Mouse (Mus musculus): ENCODE results near the gene Dop1b. TPM values are rescaled to one million over a fixed set of nuclear protein-coding genes. Genes with fewer than 3 reads are reported as not detected.

Dop1b gene
- polyA plus RNA-seq, 1 experiment from 2014 or later, result 6.3 TPM

- H3K4me2 ChIP-seq, result no peak overlapping the region
- H3K27me3 ChIP-seq (ENCODE audit: control insufficient read depth, insufficient read depth, low read length), result no peaks in the 10 kb centered on the region
- 92% methylated on average over 8 of the region's 8 CpGs for WGBS (ENCODE audit: insufficient replicate concordance)
- H3K36me3 ChIP-seq (ENCODE audit: control insufficient read depth, insufficient read depth, low read length), result no peaks in the 10 kb centered on the region
- H3K4me1 ChIP-seq (ENCODE audit: control insufficient read depth, insufficient read depth, low read length), result no peaks in the 10 kb centered on the region
- ATAC-seq (replicated peaks; ENCODE audit: insufficient number of reproducible peaks, low FRiP score, low TSS enrichment), result no peak
- no peak overlapping the region for H3K9ac ChIP-seq (ENCODE audit: low read depth, low read length)
- no peak overlapping the region for H3K27ac ChIP-seq (ENCODE audit: low read depth, low read length)
- H3K9me3 ChIP-seq (replicated peaks; ENCODE audit: control insufficient read depth, low read length), result no peaks in the 10 kb centered on the region
- H3K4me3 ChIP-seq (ENCODE audit: low read depth, low read length), result no peak overlapping the region
Measured at GRCm38 (mm10) chr16:93788881-93789280, 77.2 kb downstream of the Dop1b start.

- no peaks in the 10 kb centered on the region for H3K4me1 ChIP-seq (ENCODE audit: control insufficient read depth, insufficient read depth, low read length)
- H3K4me2 ChIP-seq, result no peak overlapping the region
- no peaks in the 10 kb centered on the region for H3K27me3 ChIP-seq (ENCODE audit: control insufficient read depth, insufficient read depth, low read length)
- no peak overlapping the region for H3K9ac ChIP-seq (ENCODE audit: low read depth, low read length)
- no peaks in the 10 kb centered on the region for H3K9me3 ChIP-seq (replicated peaks; ENCODE audit: control insufficient read depth, low read length)
- ATAC-seq (replicated peaks; ENCODE audit: insufficient number of reproducible peaks, low FRiP score, low TSS enrichment), result no peak
- no peaks in the 10 kb centered on the region for H3K36me3 ChIP-seq (ENCODE audit: control insufficient read depth, insufficient read depth, low read length)
- WGBS (ENCODE audit: insufficient replicate concordance), result 37% methylated on average over 5 of the region's 5 CpGs
- no peak overlapping the region for H3K4me3 ChIP-seq (ENCODE audit: low read depth, low read length)
- H3K27ac ChIP-seq (ENCODE audit: low read depth, low read length), result no peak overlapping the region
Measured at GRCm38 (mm10) chr16:93789971-93790755, 78.5 kb downstream of the Dop1b start.

DNA sequence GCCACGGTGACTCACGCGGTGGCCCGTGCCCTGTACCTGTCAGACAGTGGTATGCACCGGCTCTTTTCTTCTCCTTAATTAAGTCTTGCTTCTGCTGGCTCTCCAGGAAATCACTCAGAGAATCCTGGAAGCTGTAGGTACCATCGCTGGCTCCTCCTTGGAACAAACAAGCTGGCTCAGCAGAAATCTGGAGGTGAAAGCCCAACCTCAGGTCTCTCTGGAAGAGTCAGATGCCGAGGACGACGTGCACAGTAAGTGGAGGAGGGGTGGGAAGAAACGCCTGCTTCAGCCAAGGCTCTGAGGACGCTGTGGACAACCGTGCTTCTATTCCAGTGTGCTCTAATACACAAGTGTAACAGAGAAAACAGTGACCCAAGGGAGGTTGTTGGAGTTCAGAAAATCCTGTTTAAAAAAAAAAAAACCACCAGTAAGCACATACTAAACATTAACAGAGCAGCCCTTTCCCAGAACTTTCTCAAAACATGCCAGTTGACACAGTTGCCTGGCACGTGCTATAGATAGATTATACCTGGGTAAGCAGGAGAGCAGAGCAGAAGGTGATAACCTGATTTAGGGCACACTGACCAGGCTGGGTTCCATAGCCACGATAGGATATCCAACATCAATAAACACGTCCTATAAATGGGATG lies 81.4 kb downstream of the Dop1b start:
- Histone ChIP-seq H3K4me1 (ENCODE audit: control insufficient read depth, insufficient read depth, low read length) (0 out of 2 replicates have a peak, but pooled peaks cover 2% of the 10 kb centered on the region), H3K36me3 (ENCODE audit: control insufficient read depth, insufficient read depth, low read length) (no peaks in the 10 kb centered on the region), H3K9ac (ENCODE audit: low read depth, low read length) (no peak overlapping the region), H3K4me3 (ENCODE audit: low read depth, low read length) (no peak overlapping the region), H3K27ac (ENCODE audit: low read depth, low read length) (no peak overlapping the region), H3K27me3 (ENCODE audit: control insufficient read depth, insufficient read depth, low read length) (no peaks in the 10 kb centered on the region), H3K9me3 (replicated peaks; ENCODE audit: control insufficient read depth, low read length) (no peaks in the 10 kb centered on the region), H3K4me2 (no peak overlapping the region)
- 64% methylated on average over 15 of the region's 15 CpGs for WGBS (ENCODE audit: insufficient replicate concordance)
- ATAC-seq (replicated peaks; ENCODE audit: insufficient number of reproducible peaks, low FRiP score, low TSS enrichment), result no peak

DNA sequence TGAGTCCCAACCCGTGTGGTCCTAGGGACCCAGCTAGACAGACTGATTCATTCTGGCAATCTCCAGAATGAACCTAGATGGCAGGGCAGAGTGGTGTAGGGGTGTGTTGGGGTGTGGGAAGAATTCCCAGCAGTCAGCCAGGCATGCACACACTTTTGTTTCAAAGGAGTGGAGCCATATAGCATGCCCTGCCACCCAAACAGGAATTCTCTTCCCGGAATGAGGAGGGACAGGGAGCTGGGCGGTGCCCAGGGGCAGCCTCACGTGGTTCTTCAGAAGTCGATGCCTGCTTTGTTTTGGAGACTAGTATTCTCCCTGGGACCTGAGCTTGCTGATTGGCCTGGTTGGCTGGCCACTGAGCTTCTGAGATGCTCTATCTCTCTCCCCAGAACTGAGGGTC lies 83.1 kb downstream of the Dop1b start:
- Histone ChIP-seq H3K9ac (ENCODE audit: low read depth, low read length) (no peak overlapping the region), H3K4me1 (ENCODE audit: control insufficient read depth, insufficient read depth, low read length) (0 out of 2 replicates have a peak, but pooled peaks cover 2% of the 10 kb centered on the region), H3K4me2 (no peak overlapping the region), H3K9me3 (replicated peaks; ENCODE audit: control insufficient read depth, low read length) (no peaks in the 10 kb centered on the region), H3K27ac (ENCODE audit: low read depth, low read length) (no peak overlapping the region), H3K4me3 (ENCODE audit: low read depth, low read length) (no peak overlapping the region), H3K27me3 (ENCODE audit: control insufficient read depth, insufficient read depth, low read length) (no peaks in the 10 kb centered on the region), H3K36me3 (ENCODE audit: control insufficient read depth, insufficient read depth, low read length) (no peaks in the 10 kb centered on the region)
- 75% methylated on average over 5 of the region's 5 CpGs for WGBS (ENCODE audit: insufficient replicate concordance)
- ATAC-seq (replicated peaks; ENCODE audit: insufficient number of reproducible peaks, low FRiP score, low TSS enrichment), result no peak

GRCm38 (mm10) chr16:93795391-93795790 lies 83.7 kb downstream of the Dop1b start:
- Histone ChIP-seq H3K9me3 (replicated peaks; ENCODE audit: control insufficient read depth, low read length) (no peaks in the 10 kb centered on the region), H3K27ac (ENCODE audit: low read depth, low read length) (no peak overlapping the region), H3K36me3 (ENCODE audit: control insufficient read depth, insufficient read depth, low read length) (no peaks in the 10 kb centered on the region), H3K9ac (ENCODE audit: low read depth, low read length) (no peak overlapping the region), H3K4me1 (ENCODE audit: control insufficient read depth, insufficient read depth, low read length) (0 out of 2 replicates have a peak, but pooled peaks cover 2% of the 10 kb centered on the region), H3K27me3 (ENCODE audit: control insufficient read depth, insufficient read depth, low read length) (no peaks in the 10 kb centered on the region), H3K4me2 (no peak overlapping the region), H3K4me3 (ENCODE audit: low read depth, low read length) (no peak overlapping the region)
- ATAC-seq (replicated peaks; ENCODE audit: insufficient number of reproducible peaks, low FRiP score, low TSS enrichment), result no peak
- WGBS (ENCODE audit: insufficient replicate concordance), result 95% methylated on average over 5 of the region's 5 CpGs

DNA sequence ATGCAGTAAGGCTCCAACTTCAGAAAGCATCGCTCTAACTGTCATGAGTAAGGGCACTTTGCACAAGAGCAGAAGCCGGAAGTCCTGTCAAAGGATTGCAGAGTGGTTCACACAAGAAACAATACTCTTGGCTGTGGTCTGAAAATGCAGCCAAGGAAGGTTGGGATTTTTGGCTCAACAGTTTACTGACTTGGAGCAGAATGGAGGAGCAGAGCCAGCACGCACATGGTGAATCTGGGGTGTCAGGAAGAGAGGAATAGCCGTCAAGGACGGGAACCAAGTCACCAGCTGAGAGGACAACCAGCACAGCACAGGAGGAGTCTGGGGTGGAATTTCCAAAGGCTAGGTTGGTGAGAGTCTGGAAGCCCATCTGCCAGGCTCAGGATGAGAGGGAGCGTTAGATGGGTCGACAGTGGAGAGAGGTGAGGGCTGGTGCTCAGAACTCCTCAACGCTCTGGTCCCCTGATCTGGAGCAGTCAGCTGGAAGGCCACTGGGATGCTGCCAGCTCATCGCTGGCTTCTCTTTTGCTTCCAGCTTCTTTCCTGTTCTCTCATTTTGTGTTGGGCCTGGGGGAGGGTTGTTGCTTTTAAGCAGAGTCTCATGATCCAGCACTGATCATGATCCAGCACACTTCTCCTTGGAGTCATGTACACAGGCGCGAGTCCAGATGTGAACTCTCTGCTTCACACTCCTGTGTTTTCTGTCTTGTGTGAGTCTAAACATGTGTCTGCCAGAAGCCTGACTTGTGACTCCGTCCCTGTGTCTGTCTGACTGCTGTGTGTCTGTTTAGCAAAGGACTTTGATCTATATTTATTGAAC lies 85.5 kb downstream of the Dop1b start:
- Histone ChIP-seq H3K27me3 (ENCODE audit: control insufficient read depth, insufficient read depth, low read length) (no peaks in the 10 kb centered on the region), H3K9ac (ENCODE audit: low read depth, low read length) (no peak overlapping the region), H3K4me1 (ENCODE audit: control insufficient read depth, insufficient read depth, low read length) (0 out of 2 replicates have a peak, but pooled peaks cover 2% of the 10 kb centered on the region), H3K4me2 (no peak overlapping the region), H3K4me3 (ENCODE audit: low read depth, low read length) (no peak overlapping the region), H3K27ac (ENCODE audit: low read depth, low read length) (no peak overlapping the region), H3K9me3 (replicated peaks; ENCODE audit: control insufficient read depth, low read length) (no peaks in the 10 kb centered on the region), H3K36me3 (ENCODE audit: control insufficient read depth, insufficient read depth, low read length) (no peaks in the 10 kb centered on the region)
- 73% methylated on average over 12 of the region's 12 CpGs for WGBS (ENCODE audit: insufficient replicate concordance)
- ATAC-seq (replicated peaks; ENCODE audit: insufficient number of reproducible peaks, low FRiP score, low TSS enrichment), result no peak

DNA sequence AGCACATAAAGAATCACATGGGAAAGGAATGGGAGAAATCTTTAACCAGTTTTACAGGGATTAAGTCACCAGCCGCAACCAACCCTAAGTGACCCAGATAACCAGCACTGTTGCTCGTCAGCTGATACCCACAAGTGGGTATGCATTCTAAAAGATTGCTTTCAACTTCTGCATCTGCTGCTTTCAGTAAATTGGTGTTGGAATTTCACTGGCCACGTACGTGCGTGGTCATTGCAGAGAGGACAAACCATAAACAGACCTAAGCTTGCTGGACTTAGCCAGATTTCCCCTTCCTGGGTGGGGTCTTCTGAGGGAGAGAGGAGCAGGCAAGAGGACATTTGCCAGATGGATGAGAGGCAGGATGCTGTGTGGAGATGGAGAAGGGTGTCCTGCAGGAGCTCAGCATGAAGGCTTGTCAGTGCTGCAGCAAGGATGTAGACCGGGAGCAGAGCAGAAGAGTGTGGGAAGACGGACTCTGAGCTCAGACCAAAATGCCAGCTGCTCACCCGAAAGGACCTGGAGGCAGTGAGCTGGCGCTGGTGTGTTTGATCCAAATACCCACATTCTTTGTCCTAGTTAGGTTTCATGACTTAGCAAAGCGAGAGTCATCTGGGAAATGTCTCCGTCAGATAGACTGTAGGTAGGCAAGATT lies 86.3 kb downstream of the Dop1b start:
- Histone ChIP-seq H3K27ac (ENCODE audit: low read depth, low read length) (no peak overlapping the region), H3K4me2 (no peak overlapping the region), H3K9me3 (replicated peaks; ENCODE audit: control insufficient read depth, low read length) (no peaks in the 10 kb centered on the region), H3K4me1 (ENCODE audit: control insufficient read depth, insufficient read depth, low read length) (0 out of 2 replicates have a peak, but pooled peaks cover 2% of the 10 kb centered on the region), H3K36me3 (ENCODE audit: control insufficient read depth, insufficient read depth, low read length) (no peaks in the 10 kb centered on the region), H3K9ac (ENCODE audit: low read depth, low read length) (no peak overlapping the region), H3K4me3 (ENCODE audit: low read depth, low read length) (no peak overlapping the region), H3K27me3 (ENCODE audit: control insufficient read depth, insufficient read depth, low read length) (no peaks in the 10 kb centered on the region)
- no peak for ATAC-seq (replicated peaks; ENCODE audit: insufficient number of reproducible peaks, low FRiP score, low TSS enrichment)
- WGBS (ENCODE audit: insufficient replicate concordance), result 59% methylated on average over 11 of the region's 11 CpGs

DNA sequence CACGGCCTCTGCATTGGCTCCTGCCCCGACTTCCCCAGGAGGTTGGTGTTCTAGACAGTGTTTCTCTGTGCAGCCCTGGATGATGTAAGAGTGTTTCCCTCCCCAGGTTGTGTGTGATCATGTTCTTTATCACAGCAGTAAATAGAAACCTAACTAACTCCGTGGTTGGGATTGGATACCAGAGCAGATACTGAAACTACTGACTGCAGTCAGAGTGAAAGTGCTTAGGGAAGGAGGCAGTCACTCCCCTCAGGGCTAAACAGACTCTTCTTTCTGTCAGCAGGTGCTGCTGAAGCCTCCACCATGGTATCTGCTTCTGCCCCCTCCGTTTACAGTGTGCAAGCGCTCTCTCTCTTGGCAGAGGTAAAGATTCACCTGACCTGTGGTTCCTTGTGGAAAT lies 86.9 kb downstream of the Dop1b start:
- Histone ChIP-seq H3K27ac (ENCODE audit: low read depth, low read length) (no peak overlapping the region), H3K9me3 (replicated peaks; ENCODE audit: control insufficient read depth, low read length) (no peaks in the 10 kb centered on the region), H3K4me3 (ENCODE audit: low read depth, low read length) (no peak overlapping the region), H3K36me3 (ENCODE audit: control insufficient read depth, insufficient read depth, low read length) (no peaks in the 10 kb centered on the region), H3K9ac (ENCODE audit: low read depth, low read length) (no peak overlapping the region), H3K4me1 (ENCODE audit: control insufficient read depth, insufficient read depth, low read length) (0 out of 2 replicates have a peak, but pooled peaks cover 2% of the 10 kb centered on the region), H3K4me2 (no peak overlapping the region), H3K27me3 (ENCODE audit: control insufficient read depth, insufficient read depth, low read length) (no peaks in the 10 kb centered on the region)
- no peak for ATAC-seq (replicated peaks; ENCODE audit: insufficient number of reproducible peaks, low FRiP score, low TSS enrichment)
- 54% methylated on average over 5 of the region's 5 CpGs for WGBS (ENCODE audit: insufficient replicate concordance)
